Mouse (Mus musculus) stomach, postnatal 0 days (tissue): ENCODE measurements at regions not wholly inside any gene's neighbourhood (a gene's known extent, or its start where the extent isn't known, plus 50 kb on each side); places are given as distances from the start of the nearest gene placed in this dataset.

Source experiments
- CTCF ChIP-seq: IDR thresholded peaks from 2 replicates; pipeline ENCODE4 v1.5.1; 2016; ENCODE audit warnings: antibody characterized with exemption, low read depth, mild to moderate bottlenecking, moderate library complexity
- EP300 ChIP-seq: optimal IDR thresholded peaks from 2 replicates; pipeline ENCODE3; 2016; ENCODE audit warnings: antibody characterized with exemption

- no peak for TF ChIP-seq CTCF
- TF ChIP-seq EP300 = no peak
Measured at GRCm38 (mm10) chr17:16218623-16219022, 387.8 kb upstream of the Rgmb start.
